Mouse (Mus musculus): ENCODE measurements around the gene Flnb. TPM values are rescaled to one million over a fixed set of nuclear protein-coding genes. Genes with fewer than 3 reads are reported as not detected.

The Flnb gene
- polyA plus RNA-seq, 1 experiment from 2014 or later = 7.2 TPM

DNA sequence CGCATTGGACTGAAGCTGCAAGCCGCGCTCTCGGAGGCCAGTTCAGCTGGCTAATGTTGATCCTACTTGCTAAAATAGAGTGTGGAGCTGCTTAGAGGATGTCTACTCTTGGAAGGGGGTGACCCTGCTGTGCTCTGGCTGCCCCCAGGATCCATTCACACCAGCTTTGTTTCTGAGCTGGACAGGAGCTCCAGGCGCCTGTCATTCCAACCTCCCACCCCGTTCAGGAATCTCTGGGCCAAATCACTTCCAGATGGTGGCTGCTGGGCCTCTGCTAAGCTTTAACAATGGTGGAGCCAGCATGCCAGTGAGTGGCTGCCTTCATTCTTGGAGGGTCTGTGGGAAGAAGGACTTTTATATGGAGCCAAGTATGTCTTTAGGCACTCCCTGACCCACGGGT lies 4.9 kb downstream of the Flnb start:
- TF ChIP-seq CTCF (IDR thresholded peaks at IDR 0.05; ENCODE audit: low read depth) = no peak
- Histone ChIP-seq H3K9me3 (ENCODE audit: control insufficient read depth) (no peaks in the 10 kb centered on the region), H3K36me3 (ENCODE audit: control insufficient read depth, insufficient read depth) (no peaks in the 10 kb centered on the region), H3K4me1 (replicated peaks; ENCODE audit: control insufficient read depth, insufficient read depth, low read length) (peaks cover 27% of the 10 kb centered on the region; the same call in 1 of the 2 replicates), H3K4me2 (replicated peaks; ENCODE audit: low read depth) (0 out of 2 replicates have a peak overlapping the region, but pooled peaks have one; percentile 2), H3K27me3 (replicated peaks; ENCODE audit: control insufficient read depth, insufficient read depth, low read length) (no peaks in the 10 kb centered on the region), H3K27ac (ENCODE audit: low read depth, low read length) (no peak overlapping the region), H3K4me3 (ENCODE audit: low read depth, low read length) (no peak overlapping the region), H3K9ac (ENCODE audit: low read depth, low read length) (no peak overlapping the region)
- 49% methylated on average over 7 of the region's 7 CpGs for WGBS
- ATAC-seq = no peak

DNA sequence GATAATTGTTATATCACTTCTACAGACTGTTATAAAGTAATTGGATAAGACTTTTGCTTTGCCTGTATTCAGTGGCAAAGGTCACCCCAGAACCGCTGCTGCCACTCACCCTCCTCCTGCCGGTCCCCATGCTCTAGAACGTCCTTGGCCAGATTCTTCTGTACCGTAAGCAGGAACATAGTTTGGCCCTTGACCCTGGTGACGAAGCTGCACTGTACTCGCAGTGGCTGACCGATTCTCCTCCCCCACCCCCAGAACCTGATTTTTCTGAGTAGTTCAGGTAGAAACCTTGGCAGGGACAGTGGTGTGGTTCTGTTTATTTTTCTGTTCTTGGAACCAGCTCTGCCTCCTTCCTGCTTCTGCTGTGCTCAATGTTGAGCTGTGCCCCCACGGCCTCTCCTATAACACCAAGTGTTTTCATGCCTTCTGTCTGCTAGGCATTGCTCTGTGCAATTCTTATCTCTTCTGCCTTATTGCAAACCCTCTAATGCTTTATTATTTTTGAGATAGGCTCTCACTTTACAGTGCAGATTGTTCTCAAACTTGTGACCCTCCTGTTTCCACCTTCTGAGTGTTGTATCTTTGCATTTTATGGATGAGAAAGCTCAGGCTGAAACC lies 7.0 kb downstream of the Flnb start:
- Histone ChIP-seq H3K9ac (ENCODE audit: low read depth, low read length) (no peak overlapping the region), H3K27me3 (replicated peaks; ENCODE audit: control insufficient read depth, insufficient read depth, low read length) (no peaks in the 10 kb centered on the region), H3K4me1 (replicated peaks; ENCODE audit: control insufficient read depth, insufficient read depth, low read length) (peaks cover 30% of the 10 kb centered on the region; the same call in 1 of the 2 replicates), H3K27ac (ENCODE audit: low read depth, low read length) (peak overlapping the region; percentile 95), H3K36me3 (ENCODE audit: control insufficient read depth, insufficient read depth) (no peaks in the 10 kb centered on the region), H3K9me3 (ENCODE audit: control insufficient read depth) (no peaks in the 10 kb centered on the region), H3K4me2 (replicated peaks; ENCODE audit: low read depth) (peak overlapping the region; percentile 7; the same call in 1 of the 2 replicates), H3K4me3 (ENCODE audit: low read depth, low read length) (no peak overlapping the region)
- 29% methylated on average over 8 of the region's 8 CpGs for WGBS
- TF ChIP-seq CTCF (IDR thresholded peaks at IDR 0.05; ENCODE audit: low read depth) = no peak
- peak; percentile 81 for ATAC-seq

DNA sequence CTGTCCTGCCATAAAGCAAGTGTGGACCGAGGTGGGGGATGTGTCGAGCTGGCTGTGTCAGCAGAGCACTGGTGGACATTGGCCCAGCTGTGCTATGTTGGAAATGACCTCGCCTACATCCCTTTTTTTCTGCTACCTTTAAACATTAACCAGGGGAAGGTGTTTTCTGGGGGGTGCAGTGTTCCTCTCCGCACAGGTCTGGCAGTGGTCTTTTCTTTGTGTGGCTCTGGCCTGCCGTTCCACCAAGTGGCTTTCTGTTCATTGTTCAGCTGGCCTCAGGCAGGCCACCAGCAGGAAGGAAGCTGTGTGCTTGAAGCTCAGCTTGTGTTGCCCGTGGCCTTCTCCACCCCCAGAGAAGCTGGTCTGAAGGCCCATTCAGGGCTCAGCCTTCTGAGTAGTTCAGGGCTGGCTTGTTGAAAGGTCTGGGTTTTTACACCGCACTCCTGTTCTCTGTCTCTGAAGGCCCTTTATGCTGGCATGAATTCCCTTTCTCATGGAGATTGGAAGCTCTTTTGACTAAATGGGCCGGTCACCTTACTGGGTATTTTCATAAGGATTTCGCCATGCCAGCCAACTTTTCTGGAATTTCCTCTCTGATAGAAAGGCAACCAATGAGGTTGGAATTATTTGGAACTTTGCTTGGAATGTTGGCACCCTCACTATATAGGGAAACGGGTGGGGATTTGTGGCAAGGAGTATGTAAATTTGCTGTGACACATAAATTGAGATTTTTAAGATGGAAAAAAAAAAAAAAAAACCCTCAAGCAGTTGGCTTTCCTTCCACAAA lies 8.6 kb downstream of the Flnb start:
- 34% methylated on average over 10 of the region's 10 CpGs for WGBS
- H3K27ac ChIP-seq (ENCODE audit: low read depth, low read length) = peak overlapping the region; percentile 95
- H3K4me1 ChIP-seq (replicated peaks; ENCODE audit: control insufficient read depth, insufficient read depth, low read length) = peaks cover 24% of the 10 kb centered on the region; the same call in 1 of the 2 replicates
- no peaks in the 10 kb centered on the region for H3K27me3 ChIP-seq (replicated peaks; ENCODE audit: control insufficient read depth, insufficient read depth, low read length)
- peak overlapping the region; percentile 22; the same call in 1 of the 2 replicates for H3K9ac ChIP-seq (ENCODE audit: low read depth, low read length)
- peak; percentile 79 for ATAC-seq
- no peak overlapping the region for H3K4me3 ChIP-seq (ENCODE audit: low read depth, low read length)
- no peaks in the 10 kb centered on the region for H3K36me3 ChIP-seq (ENCODE audit: control insufficient read depth, insufficient read depth)
- TF ChIP-seq CTCF (IDR thresholded peaks at IDR 0.05; ENCODE audit: low read depth) = no peak
- H3K4me2 ChIP-seq (replicated peaks; ENCODE audit: low read depth) = peak overlapping the region; percentile 41
- H3K9me3 ChIP-seq (ENCODE audit: control insufficient read depth) = no peaks in the 10 kb centered on the region

DNA sequence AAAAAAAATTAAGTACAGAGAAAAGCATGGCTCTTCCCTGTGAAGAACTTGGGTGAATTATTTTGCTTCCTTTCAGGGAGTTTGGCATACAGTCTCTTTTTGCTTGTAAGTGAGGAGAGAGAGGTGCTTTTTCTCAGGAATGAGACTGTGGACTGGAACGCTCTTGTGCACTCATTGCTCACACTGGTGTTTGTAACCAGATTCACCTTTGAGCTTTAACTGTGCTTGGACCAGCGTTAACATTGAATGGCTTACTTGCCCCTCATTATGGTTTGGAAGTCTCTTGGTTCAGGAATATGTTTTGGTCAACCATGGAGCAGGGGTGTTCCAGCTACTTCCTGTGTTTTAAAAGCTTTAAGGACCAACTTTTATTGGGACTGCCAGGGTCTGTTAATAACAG lies 11.4 kb downstream of the Flnb start:
- no peaks in the 10 kb centered on the region for H3K9me3 ChIP-seq (ENCODE audit: control insufficient read depth)
- no peak for ATAC-seq
- no peak overlapping the region for H3K4me3 ChIP-seq (ENCODE audit: low read depth, low read length)
- H3K4me2 ChIP-seq (replicated peaks; ENCODE audit: low read depth) = no peak overlapping the region
- H3K4me1 ChIP-seq (replicated peaks; ENCODE audit: control insufficient read depth, insufficient read depth, low read length) = peaks cover 15% of the 10 kb centered on the region
- no peaks in the 10 kb centered on the region; the same call in 1 of the 2 replicates for H3K36me3 ChIP-seq (ENCODE audit: control insufficient read depth, insufficient read depth)
- no peak overlapping the region for H3K9ac ChIP-seq (ENCODE audit: low read depth, low read length)
- no peak for TF ChIP-seq CTCF (IDR thresholded peaks at IDR 0.05; ENCODE audit: low read depth)
- no peaks in the 10 kb centered on the region for H3K27me3 ChIP-seq (replicated peaks; ENCODE audit: control insufficient read depth, insufficient read depth, low read length)
- H3K27ac ChIP-seq (ENCODE audit: low read depth, low read length) = no peak overlapping the region
- 29% methylated on average over 2 of the region's 2 CpGs for WGBS

DNA sequence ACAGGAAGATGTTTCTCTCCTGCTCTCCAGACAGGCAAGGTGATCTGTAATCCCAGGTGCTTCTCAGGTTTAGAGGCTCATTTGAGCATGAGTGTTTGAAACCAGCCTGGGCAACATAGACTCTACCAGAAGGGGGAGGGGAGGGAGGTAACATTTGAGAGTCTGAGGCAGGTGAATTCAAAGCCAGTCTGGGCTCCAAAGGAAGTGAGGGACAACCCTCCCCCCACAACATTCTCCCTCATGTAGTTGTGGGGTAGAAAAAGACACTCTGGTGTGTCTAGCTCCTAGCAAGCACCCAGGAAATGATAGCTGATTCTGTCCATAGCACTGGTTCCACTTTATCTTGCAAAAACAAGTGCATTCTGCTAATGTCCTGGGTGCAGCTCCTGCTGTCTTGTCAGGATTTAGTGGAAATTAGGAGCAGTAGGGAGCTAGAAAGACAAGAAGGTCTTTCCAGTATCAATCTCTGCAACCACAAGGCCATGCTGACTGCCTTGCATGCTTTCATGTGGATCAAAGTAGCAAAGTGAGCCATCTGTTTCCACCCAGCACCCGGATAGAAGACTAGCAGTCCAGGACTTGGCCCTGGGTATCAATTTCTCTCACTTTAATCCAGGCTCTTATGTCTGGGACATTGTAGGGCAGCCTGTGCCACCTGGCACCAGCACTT lies 14.1 kb downstream of the Flnb start:
- ATAC-seq = no peak
- Histone ChIP-seq H3K27me3 (replicated peaks; ENCODE audit: control insufficient read depth, insufficient read depth, low read length) (no peaks in the 10 kb centered on the region), H3K9me3 (ENCODE audit: control insufficient read depth) (no peaks in the 10 kb centered on the region), H3K9ac (ENCODE audit: low read depth, low read length) (no peak overlapping the region), H3K27ac (ENCODE audit: low read depth, low read length) (no peak overlapping the region), H3K4me1 (replicated peaks; ENCODE audit: control insufficient read depth, insufficient read depth, low read length) (peaks cover 8% of the 10 kb centered on the region), H3K4me3 (ENCODE audit: low read depth, low read length) (no peak overlapping the region), H3K4me2 (replicated peaks; ENCODE audit: low read depth) (no peak overlapping the region), H3K36me3 (ENCODE audit: control insufficient read depth, insufficient read depth) (no peaks in the 10 kb centered on the region; the same call in 1 of the 2 replicates)
- no peak for TF ChIP-seq CTCF (IDR thresholded peaks at IDR 0.05; ENCODE audit: low read depth)
- 57% methylated on average over 1 of the region's 1 CpGs for WGBS

DNA sequence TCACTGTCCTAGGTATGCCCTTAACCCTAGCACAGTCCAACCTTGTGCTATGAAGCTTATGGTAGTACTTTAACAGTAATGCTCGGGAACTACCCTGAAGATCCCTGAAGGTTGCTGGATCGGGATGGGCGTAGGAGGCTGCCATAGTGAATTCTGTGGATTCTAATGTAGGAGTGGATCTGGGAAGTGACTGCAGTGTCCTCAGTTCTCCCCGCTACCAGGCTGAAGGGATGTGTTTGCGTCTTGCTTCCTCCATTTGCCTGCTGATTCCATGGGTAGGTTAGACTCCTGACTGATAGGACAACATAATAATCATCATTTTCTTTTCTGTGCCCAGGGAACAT lies 14.7 kb downstream of the Flnb start:
- no peak overlapping the region for H3K4me2 ChIP-seq (replicated peaks; ENCODE audit: low read depth)

More for the DNA sequence above, 14.7 kb downstream of the Flnb start:
- Histone ChIP-seq H3K27ac (ENCODE audit: low read depth, low read length) (no peak overlapping the region), H3K4me3 (ENCODE audit: low read depth, low read length) (no peak overlapping the region), H3K36me3 (ENCODE audit: control insufficient read depth, insufficient read depth) (no peaks in the 10 kb centered on the region; the same call in none of the 2 replicates), H3K4me1 (replicated peaks; ENCODE audit: control insufficient read depth, insufficient read depth, low read length) (peaks cover 8% of the 10 kb centered on the region), H3K9me3 (ENCODE audit: control insufficient read depth) (no peaks in the 10 kb centered on the region), H3K9ac (ENCODE audit: low read depth, low read length) (no peak overlapping the region), H3K27me3 (replicated peaks; ENCODE audit: control insufficient read depth, insufficient read depth, low read length) (no peaks in the 10 kb centered on the region)
- 94% methylated on average over 5 of the region's 5 CpGs for WGBS
- ATAC-seq = no peak
- no peak for TF ChIP-seq CTCF (IDR thresholded peaks at IDR 0.05; ENCODE audit: low read depth)

Data from intestine, postnatal 0 days (tissue).